Mouse (Mus musculus): Measurements from ENCODE around the gene Srsf2.

Gene Srsf2

DNA sequence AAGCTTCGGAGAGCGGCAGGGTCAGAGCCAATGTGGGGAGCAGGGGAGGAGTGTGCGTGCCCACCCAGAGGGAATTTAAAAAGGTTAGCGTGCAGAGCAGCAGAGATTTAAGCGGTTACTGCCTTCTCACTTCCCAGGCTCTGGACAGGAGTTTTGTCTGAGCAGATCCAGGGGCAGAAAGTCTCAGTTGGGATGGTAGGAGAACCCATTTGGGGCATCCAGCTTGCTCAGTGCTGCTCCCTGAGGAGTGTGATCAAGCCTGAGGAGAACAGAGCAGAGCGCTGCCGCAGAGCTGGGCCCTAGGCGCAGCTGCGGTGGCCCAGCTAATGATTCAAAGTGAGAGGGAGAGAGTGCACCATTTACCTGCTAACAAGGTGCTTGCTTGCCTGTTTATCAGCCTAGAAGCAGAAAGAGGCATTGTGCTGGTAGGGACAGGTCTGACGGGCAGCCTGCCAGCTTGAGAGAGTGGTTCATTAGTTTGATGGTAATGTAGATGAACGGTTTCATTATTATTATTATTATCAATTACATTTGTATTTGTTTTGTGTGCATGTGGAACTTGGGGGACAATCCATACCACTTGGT lies 44.0 kb downstream of the Srsf2 start:
- DNase-seq (ENCODE audit: inconsistent ontology term), result no peak

- DNase-seq (ENCODE audit: inconsistent ontology term), result peak; percentile 90
Measured at GRCm38 (mm10) chr11:116807938-116808606, 44.8 kb downstream of the Srsf2 start.

DNA sequence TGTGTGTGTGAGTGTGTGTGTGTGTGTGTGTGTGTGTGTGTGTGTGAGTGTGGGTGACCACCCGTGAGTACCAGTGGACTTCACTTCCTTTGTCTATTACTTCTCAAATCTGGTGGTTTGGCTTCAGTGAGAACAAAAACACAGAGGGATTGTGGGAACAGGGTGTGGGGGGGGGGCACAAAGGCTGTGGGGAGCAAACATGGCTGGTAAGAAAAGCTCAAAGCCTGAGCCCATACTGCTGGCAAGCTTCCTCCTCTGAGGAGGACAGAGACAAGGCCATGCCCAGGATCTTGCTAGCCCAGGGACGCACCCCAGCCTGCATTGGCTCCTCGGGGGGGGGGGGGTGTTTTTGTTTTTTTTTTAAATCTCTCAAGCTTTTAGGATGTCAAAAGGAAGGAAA lies 45.4 kb downstream of the Srsf2 start:
- peak; percentile 67 for DNase-seq (ENCODE audit: inconsistent ontology term)

DNA sequence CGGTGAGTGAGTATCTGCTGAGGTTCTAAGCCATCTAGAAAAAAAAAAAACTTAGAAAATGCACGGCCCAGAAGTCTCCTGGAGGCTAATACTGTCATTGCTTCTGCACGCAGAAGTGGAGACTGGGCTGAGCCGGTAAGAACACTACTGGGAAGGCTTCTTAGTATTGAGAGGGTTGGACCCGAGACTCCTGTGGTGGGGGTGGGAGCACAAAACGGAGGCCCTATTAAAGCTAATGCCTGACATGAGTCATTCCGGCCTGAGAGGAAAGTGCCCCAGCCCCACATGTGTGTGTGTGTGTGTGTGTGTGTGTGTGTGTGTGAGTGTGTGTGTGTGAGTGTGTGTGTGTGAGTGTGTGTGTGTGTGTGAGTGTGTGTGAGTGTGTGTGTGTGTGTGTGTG lies 45.8 kb downstream of the Srsf2 start:
- peak; percentile 51 for DNase-seq (ENCODE audit: inconsistent ontology term)

- no peak for DNase-seq (ENCODE audit: inconsistent ontology term)
Measured at GRCm38 (mm10) chr11:116806136-116807071, 46.5 kb downstream of the Srsf2 start.

DNA sequence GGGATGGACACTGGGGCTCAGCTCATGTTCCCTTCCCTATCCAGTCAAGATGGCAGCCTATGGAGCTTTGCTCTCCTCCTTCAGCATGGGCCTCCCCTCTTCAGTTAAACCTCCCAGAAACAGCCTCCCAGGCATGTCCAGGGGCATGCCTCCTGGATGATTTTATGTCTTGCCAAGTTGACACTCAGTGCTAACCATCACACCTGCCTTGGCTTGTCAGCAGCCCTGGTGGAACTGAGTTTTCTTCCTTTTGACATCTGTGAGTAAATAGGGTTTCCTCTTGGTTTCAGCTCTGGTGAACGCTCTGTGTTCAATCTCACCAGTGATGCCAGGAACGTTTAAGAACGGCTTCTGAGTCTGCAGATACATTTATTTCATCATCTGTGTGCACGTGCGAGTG lies 50.2 kb downstream of the Srsf2 start:
- DNase-seq (ENCODE audit: inconsistent ontology term), result no peak

DNA sequence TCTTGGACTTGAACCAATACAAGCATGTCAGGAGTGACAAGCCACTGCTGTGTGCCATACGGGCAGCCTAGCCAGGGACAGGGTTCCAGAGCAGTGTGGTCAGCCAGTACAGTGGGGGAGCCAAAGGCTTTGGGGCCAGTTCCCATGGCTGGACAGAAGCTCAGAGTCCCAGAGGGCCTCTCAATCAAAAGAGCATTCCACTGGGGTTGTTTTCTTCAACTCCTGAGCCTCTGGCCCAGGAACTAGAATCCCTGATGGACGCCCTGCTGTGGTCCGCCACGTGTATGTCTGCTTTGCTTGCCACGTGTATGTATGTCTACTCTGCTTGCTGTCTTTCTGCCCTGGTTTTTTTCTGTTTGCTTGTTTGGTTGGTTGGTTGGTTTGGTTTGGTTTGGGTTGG lies 51.8 kb downstream of the Srsf2 start:
- peak; percentile 32 for DNase-seq (ENCODE audit: inconsistent ontology term)
